Mouse (Mus musculus): Measurements from ENCODE around the gene Gtsf1l.

The Gtsf1l gene

DNA sequence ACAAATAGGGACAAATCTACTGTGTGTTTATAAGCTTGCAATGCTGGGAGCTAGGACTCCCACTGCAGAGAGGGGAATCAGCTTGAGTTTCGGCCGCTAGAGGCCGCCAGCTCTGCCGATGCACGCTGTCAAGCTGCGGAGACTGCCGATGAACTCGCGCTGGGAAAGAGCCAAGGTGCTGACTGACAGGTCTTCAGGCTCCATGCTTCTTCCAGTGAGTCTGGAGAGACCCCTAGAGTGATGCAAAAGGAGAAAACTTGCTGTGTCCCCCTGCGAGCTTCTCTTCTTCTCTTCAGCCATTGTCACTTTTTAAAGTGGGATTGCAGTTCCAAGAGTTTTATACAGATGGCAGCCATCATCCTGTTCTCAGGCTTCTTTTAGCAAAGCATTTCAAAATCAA lies 39.5 kb downstream of the Gtsf1l start:
- DNase-seq, result peak; percentile 85

DNA sequence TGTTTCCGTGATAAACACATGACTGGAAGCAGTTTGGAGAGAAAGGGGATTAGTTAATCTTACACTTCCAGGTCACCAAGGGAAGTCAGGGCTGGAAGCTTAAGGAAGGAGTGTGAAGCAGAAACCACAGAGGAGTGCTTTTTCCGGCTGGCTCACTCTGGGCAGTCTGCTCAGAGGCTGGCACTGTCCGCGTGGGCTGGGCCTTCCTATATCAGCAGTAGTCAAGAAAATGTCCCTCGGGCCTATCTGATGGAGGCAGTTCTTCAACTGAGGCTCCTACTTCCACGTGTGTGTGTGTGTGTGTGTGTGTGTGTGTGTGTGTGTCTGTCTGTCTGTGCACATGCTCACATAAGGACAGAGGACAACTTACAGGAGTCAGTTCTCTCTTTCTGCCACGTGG lies 47.7 kb downstream of the Gtsf1l start:
- DNase-seq, result no peak
